Mouse (Mus musculus): ENCODE results near the gene Tm2d1.
A peak's percentile ranks its signal among the peaks of the same experiment; 100 is the strongest.

Tm2d1 gene

DNA sequence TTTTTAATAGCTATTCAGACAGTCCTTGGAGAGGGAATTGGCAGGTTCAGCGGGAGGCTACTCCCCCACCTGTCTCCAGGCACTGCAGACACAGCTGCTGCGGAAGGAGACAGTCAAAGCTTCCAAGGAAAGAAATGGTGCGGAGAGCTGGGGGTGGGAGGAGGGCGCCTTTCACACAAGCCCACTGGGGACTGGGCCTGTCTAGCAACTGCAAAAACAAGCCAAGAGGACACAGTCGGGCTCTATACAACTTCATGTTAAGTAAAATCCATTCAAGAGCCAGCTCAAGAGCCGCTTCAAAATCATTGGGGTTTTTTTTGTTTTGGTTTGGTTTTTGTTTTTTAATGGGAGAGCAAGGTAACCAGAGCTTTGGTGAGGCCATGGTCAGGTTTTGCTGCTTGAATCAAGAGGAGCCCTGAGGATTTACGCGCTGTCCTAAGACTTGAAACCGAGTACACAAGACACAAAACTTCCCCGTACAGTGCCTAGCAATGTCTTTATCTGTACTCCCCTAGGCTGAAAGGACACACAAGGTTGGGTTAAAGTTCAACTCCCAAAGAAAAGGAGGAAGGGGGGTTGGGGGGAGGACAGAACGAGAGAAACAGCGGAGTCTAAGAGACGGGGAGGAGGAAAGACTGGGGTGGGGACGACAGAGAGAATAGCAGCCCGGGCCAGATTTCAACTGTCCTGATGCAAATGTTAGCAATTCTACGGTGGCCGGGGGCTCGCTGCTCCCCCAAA is 61.6 kb downstream of the Tm2d1 start:
- peak; percentile 5 for DNase-seq (ENCODE audit: low read depth)

DNA sequence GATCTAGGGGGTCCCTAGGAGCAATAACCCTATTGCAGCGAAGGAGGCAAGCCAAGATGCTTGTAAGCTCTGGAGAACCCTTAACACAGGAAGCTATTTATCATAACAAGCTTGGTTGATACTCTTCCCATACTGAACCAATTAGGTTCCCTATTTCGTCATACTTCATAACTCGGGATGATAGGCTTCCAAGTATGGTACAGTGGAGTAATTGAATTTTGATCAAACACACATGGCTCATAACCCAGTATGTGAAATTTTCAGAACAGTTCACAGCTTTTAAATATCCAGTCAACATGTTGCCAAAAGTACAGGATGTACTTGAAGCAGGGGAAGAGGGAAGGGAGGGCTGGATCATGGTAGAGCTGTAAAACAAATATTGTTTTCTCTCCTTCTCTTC is 64.3 kb downstream of the Tm2d1 start:
- no peak for DNase-seq (ENCODE audit: low read depth)

DNA sequence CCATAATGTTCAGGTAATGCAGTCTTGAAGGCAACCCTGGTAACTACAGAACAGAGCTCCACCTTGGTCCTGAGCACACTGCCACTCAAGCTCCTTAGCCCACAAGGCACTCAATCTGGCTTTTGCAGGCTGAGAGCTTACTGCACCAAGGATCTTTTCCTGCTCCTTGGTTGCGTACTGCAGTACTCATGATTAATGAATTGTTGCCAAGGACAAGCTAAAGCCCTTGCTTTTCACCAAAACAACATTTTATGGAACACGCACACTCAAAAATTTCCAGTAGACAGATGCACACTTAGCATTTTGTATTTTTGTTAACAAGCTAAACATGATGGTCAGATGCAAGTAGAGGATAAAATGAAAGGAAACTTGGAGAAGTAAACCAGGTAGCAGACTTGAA is 66.0 kb downstream of the Tm2d1 start:
- DNase-seq (ENCODE audit: low read depth): no peak

All from 416B (cell line).